Mouse (Mus musculus) midbrain, embryonic 13.5 days (tissue): ENCODE data around the gene Slc24a4. TPM values are rescaled to one million over a fixed set of nuclear protein-coding genes. Genes with fewer than 3 reads are reported as not detected.

Source experiments
- ATAC-seq: fragments of 200-750 bp; cut with Nextera tagmentation; 2 replicates; pipeline ENCODE4 v1.8.0; 2017; ENCODE audit warnings: mild to moderate bottlenecking, moderate TSS enrichment, moderate library complexity
- H3K27ac ChIP-seq: fragments of 300-500 bp; sonication (generic); 2 replicates; pipeline ENCODE4 v1.5.1; 2015; ENCODE audit warnings: inconsistent platforms, mild to moderate bottlenecking, moderate library complexity
- H3K27me3 ChIP-seq: fragments of 300-500 bp; sonication (generic); 2 replicates; pipeline ENCODE4 v1.6.1; 2015; ENCODE audit warnings: mild to moderate bottlenecking, inconsistent platforms
- H3K36me3 ChIP-seq: fragments of 300-500 bp; sonication (generic); 2 replicates; pipeline ENCODE4 v1.6.1; 2015; ENCODE audit warnings: mild to moderate bottlenecking, inconsistent platforms
- H3K4me1 ChIP-seq: fragments of 300-500 bp; sonication (generic); replicated peaks from 2 replicates; pipeline ENCODE4 v1.6.1; 2015; ENCODE audit warnings: inconsistent platforms
- H3K4me2 ChIP-seq: fragments of 300-500 bp; sonication (generic); replicated peaks from 2 replicates; pipeline ENCODE4 v1.6.1; 2015; ENCODE audit warnings: moderate library complexity, mild to moderate bottlenecking, inconsistent platforms
- H3K4me3 ChIP-seq: fragments of 300-500 bp; sonication (generic); replicated peaks from 2 replicates; pipeline ENCODE4 v1.5.1; 2015; ENCODE audit warnings: mild to moderate bottlenecking, inconsistent platforms
- H3K9ac ChIP-seq: fragments of 300-500 bp; sonication (generic); replicated peaks from 2 replicates; pipeline ENCODE4 v1.6.1; 2015; ENCODE audit warnings: mild to moderate bottlenecking, inconsistent platforms
- H3K9me3 ChIP-seq: fragments of 300-500 bp; sonication (generic); 2 replicates; pipeline ENCODE4 v1.6.1; 2016; ENCODE audit warnings: mild to moderate bottlenecking, inconsistent platforms
- WGBS: fragments of 180-500 bp; shearing (Covaris S2); methylation state at CpG from one replicate; pipeline ENCODE4 v1.1.7; 2015; 5-methylcytosine and 5-hydroxymethylcytosine counted together
- polyA plus RNA-seq: library from polyadenylated mRNA; unstranded; fragments of >200 nt; fragmentation: Nextera tagmentation; extraction: Ambion mirVana; gene quantifications from 2 replicates; pipeline ENCODE4 v1.2.1, GENCODE M21; 2015

The Slc24a4 gene
- polyA plus RNA-seq, 1 experiment from 2014 or later = 1.3 TPM

GRCm38 (mm10) chr12:102290662-102291061 lies 162.1 kb downstream of the Slc24a4 start:
- Histone ChIP-seq H3K27ac (no peak overlapping the region), H3K36me3 (no peaks in the 10 kb centered on the region), H3K27me3 (peaks cover 3% of the 10 kb centered on the region; the same call in 1 of the 2 replicates), H3K4me3 (no peak overlapping the region), H3K4me1 (no peaks in the 10 kb centered on the region), H3K9me3 (no peaks in the 10 kb centered on the region), H3K4me2 (no peak overlapping the region), H3K9ac (no peak overlapping the region)
- WGBS = 94% methylated on average over 2 of the region's 2 CpGs
- ATAC-seq = no peak

DNA sequence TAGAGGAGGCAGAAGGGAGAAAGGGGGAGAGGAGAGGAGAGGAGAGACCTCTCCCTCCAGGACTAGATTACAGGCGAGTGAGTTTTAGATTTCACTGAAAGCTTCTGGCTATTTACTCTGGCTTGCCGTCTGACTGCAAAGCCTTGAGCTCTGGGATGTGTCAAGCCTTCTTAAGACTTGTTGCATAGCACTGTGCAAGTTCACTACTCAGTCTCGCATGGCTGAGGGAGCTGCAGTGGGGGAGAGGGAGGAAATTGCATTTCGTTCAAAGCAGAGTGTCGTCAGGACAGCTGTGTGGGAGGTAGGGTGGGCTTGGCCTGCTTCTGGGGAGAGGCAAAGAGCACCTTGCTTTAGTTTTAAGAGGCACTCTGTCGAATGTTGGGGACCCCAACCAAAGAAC lies 163.2 kb downstream of the Slc24a4 start:
- Histone ChIP-seq H3K27ac (no peak overlapping the region), H3K27me3 (no peaks in the 10 kb centered on the region), H3K4me2 (no peak overlapping the region), H3K9me3 (no peaks in the 10 kb centered on the region), H3K36me3 (no peaks in the 10 kb centered on the region), H3K9ac (no peak overlapping the region), H3K4me3 (no peak overlapping the region), H3K4me1 (no peaks in the 10 kb centered on the region)
- 56% methylated on average over 6 of the region's 6 CpGs for WGBS
- ATAC-seq = no peak

DNA sequence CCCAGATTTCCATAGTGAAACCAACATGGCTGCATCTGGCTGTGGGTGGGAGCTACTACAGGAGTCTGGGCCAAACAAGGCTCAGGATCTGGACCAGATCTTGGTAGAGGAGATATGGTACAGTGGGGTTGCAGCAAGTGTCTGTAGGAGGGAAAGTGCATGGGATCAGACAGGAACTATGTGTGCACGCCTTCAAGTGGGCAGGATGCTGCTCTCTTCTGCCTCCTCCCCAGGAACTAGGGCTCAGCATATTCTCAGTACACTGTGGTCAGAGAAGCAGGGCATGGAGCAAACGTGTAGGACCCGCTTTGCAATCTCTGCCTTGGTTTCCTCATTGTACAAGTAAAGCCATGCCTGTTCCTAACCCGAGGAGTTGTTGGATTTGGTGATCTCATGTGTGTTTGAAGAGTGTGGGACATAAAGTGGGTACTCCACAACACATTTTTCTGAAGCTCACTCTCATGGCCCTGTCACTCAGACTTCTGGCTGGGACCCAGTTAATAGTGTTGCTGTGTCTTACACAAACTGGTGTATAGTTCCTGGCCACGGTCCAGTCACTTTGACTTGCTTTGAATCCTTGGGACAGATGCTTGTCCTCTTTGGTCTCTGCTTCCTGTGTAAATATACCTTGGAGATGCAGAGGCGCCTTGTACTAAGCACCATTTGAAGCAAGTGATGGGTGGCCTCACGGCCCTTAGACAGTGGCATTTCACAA lies 164.1 kb downstream of the Slc24a4 start:
- Histone ChIP-seq H3K9me3 (no peaks in the 10 kb centered on the region), H3K9ac (no peak overlapping the region), H3K4me3 (no peak overlapping the region), H3K4me1 (no peaks in the 10 kb centered on the region), H3K36me3 (no peaks in the 10 kb centered on the region), H3K4me2 (no peak overlapping the region), H3K27me3 (no peaks in the 10 kb centered on the region), H3K27ac (no peak overlapping the region)
- ATAC-seq = no peak
- 80% methylated on average over 7 of the region's 7 CpGs for WGBS

DNA sequence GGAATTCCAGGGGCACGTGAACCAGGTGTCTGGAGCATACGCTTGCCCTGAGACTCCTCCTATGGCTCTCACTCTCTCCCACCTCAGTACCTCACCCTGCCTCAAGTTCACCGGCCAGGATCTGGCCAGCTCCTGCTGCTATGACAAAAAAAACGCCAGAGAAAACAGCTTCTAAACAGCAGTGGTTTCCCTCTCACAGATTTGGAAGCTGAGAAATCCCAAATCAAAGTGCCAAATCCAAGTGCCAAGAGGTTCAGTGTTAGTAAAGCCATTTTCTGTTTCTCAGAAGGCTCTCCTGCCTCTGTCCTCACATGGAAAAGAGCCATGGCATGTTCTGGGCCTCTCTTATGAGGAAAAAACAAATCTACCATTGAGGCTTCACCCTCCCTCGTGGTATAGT lies 166.1 kb downstream of the Slc24a4 start:
- no peaks in the 10 kb centered on the region for H3K36me3 ChIP-seq
- no peaks in the 10 kb centered on the region for H3K27me3 ChIP-seq
- H3K4me1 ChIP-seq = 0 out of 2 replicates have a peak, but pooled peaks cover 2% of the 10 kb centered on the region
- no peak overlapping the region for H3K4me2 ChIP-seq
- H3K9me3 ChIP-seq = no peaks in the 10 kb centered on the region
- no peak overlapping the region for H3K27ac ChIP-seq
- ATAC-seq = no peak
- H3K9ac ChIP-seq = no peak overlapping the region
- no peak overlapping the region for H3K4me3 ChIP-seq
- 75% methylated on average over 5 of the region's 5 CpGs for WGBS

- no peaks in the 10 kb centered on the region for H3K9me3 ChIP-seq
- no peak overlapping the region for H3K27ac ChIP-seq
- H3K4me3 ChIP-seq = no peak overlapping the region
- WGBS = 78% methylated on average over 7 of the region's 7 CpGs
- no peaks in the 10 kb centered on the region for H3K36me3 ChIP-seq
- H3K27me3 ChIP-seq = no peaks in the 10 kb centered on the region
- no peak overlapping the region for H3K9ac ChIP-seq
- H3K4me1 ChIP-seq = 0 out of 2 replicates have a peak, but pooled peaks cover 2% of the 10 kb centered on the region
- H3K4me2 ChIP-seq = no peak overlapping the region
- ATAC-seq = no peak
Observed at GRCm38 (mm10) chr12:102295230-102295629, 166.7 kb downstream of the Slc24a4 start.

DNA sequence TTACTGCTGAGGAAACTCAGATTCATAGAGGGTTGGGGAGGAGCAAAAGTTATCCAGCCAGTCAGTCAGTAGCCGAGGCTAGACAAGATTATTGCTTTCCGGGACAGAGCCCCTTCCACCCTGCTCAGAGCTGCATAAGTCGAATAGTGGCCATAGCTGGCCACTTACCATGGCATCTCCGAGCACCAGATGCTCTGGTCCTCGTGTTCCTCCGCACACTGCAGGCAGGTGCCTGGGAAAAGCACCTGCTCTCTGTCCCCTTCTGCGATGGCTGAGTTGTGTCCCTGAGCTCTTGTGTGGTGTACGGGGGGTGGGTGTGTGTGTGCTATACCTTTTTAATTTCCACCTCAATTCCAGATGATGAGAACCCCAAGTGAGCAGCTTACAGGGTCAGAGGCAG lies 167.1 kb downstream of the Slc24a4 start:
- Histone ChIP-seq H3K9ac (no peak overlapping the region), H3K36me3 (no peaks in the 10 kb centered on the region), H3K4me3 (no peak overlapping the region), H3K4me2 (no peak overlapping the region), H3K27ac (no peak overlapping the region), H3K27me3 (no peaks in the 10 kb centered on the region), H3K9me3 (no peaks in the 10 kb centered on the region), H3K4me1 (0 out of 2 replicates have a peak, but pooled peaks cover 2% of the 10 kb centered on the region)
- 86% methylated on average over 8 of the region's 8 CpGs for WGBS
- ATAC-seq = no peak

GRCm38 (mm10) chr12:102296361-102296760 lies 167.8 kb downstream of the Slc24a4 start:
- Histone ChIP-seq H3K4me3 (no peak overlapping the region), H3K4me2 (no peak overlapping the region), H3K9ac (no peak overlapping the region), H3K36me3 (no peaks in the 10 kb centered on the region), H3K4me1 (0 out of 2 replicates have a peak, but pooled peaks cover 2% of the 10 kb centered on the region), H3K27me3 (no peaks in the 10 kb centered on the region), H3K9me3 (no peaks in the 10 kb centered on the region), H3K27ac (no peak overlapping the region)
- WGBS = 74% methylated on average over 1 of the region's 1 CpGs
- ATAC-seq = no peak

GRCm38 (mm10) chr12:102296967-102297366 lies 168.4 kb downstream of the Slc24a4 start:
- Histone ChIP-seq H3K27me3 (no peaks in the 10 kb centered on the region), H3K9me3 (no peaks in the 10 kb centered on the region), H3K4me3 (no peak overlapping the region), H3K4me1 (0 out of 2 replicates have a peak, but pooled peaks cover 2% of the 10 kb centered on the region), H3K36me3 (no peaks in the 10 kb centered on the region), H3K4me2 (no peak overlapping the region), H3K9ac (no peak overlapping the region), H3K27ac (no peak overlapping the region)
- ATAC-seq = no peak
- WGBS = 86% methylated on average over 4 of the region's 4 CpGs

DNA sequence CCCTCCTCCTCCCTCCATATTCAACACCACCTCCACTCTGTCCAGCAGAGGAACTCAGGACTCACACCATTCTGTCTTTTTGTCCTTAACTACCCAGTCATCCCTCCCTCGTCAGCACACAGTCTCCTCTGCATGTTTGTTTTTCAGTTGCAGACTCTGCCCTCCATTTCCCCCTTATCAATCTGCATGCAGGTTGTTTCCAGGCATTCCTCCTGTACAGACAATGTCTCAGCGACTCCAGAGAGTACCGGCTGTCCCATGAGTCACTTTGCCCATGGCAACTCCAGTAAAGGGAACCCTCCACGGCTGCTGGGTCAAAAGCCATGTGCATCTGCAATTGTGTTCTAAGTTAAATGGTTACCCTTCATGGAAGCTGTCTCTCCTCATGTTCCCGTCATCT lies 170.7 kb downstream of the Slc24a4 start:
- WGBS = 72% methylated on average over 5 of the region's 5 CpGs
- ATAC-seq = no peak
- H3K27ac ChIP-seq = no peak overlapping the region
- H3K9ac ChIP-seq = no peak overlapping the region
- H3K4me2 ChIP-seq = no peak overlapping the region
- no peaks in the 10 kb centered on the region for H3K27me3 ChIP-seq
- no peaks in the 10 kb centered on the region for H3K36me3 ChIP-seq
- peaks cover 6% of the 10 kb centered on the region; the same call in 1 of the 2 replicates for H3K4me1 ChIP-seq
- H3K9me3 ChIP-seq = no peaks in the 10 kb centered on the region
- no peak overlapping the region for H3K4me3 ChIP-seq

DNA sequence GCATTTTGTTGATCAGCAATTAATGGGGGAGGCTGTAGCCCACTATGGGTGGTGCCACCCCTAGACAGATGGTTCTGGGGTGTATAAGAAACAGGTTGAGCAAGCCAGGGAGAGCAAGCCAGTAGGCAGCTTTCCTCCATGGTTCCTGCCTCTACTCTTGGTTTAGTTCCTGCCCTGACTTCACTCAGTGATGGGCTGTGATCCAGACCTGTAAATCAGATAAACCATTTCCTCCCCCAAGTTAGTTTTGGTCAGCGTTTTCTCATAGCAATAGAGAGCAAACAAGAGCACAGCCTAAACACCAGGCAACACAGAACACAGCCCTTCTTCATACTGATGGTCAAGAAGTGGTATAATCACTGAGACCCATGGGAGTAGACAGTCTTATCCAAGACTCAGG lies 173.1 kb downstream of the Slc24a4 start:
- Histone ChIP-seq H3K4me3 (no peak overlapping the region), H3K9ac (no peak overlapping the region), H3K9me3 (no peaks in the 10 kb centered on the region), H3K4me1 (peaks cover 12% of the 10 kb centered on the region; the same call in 1 of the 2 replicates), H3K4me2 (no peak overlapping the region), H3K27ac (no peak overlapping the region), H3K27me3 (no peaks in the 10 kb centered on the region), H3K36me3 (no peaks in the 10 kb centered on the region)
- no peak for ATAC-seq
- WGBS = 71% methylated on average over 1 of the region's 1 CpGs

DNA sequence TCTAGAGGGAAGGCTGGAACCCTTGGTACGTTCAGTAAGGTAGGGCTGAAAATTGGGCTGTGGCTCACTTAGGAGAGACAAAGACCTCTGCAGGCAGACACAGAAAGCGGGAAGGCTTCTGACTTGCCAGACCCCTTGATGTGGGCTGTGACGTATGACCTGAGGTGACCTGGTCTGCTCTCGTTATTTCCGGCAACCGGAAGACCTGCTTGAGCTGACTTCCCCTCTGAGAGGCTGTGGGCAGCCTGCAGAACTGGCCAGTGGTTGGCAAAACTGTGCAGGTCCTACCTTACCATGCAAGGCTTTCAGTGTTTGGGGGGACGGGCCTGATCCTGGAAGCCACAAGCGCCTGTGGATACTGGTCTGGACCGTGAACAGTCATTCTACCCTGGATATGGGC lies 173.8 kb downstream of the Slc24a4 start:
- WGBS = 88% methylated on average over 9 of the region's 9 CpGs
- no peaks in the 10 kb centered on the region for H3K27me3 ChIP-seq
- no peak overlapping the region for H3K4me2 ChIP-seq
- H3K27ac ChIP-seq = no peak overlapping the region
- no peaks in the 10 kb centered on the region for H3K9me3 ChIP-seq
- no peak overlapping the region for H3K9ac ChIP-seq
- no peak for ATAC-seq
- no peak overlapping the region for H3K4me3 ChIP-seq
- no peaks in the 10 kb centered on the region for H3K36me3 ChIP-seq
- H3K4me1 ChIP-seq = peaks cover 12% of the 10 kb centered on the region; the same call in 1 of the 2 replicates

GRCm38 (mm10) chr12:102302831-102303351 lies 174.4 kb downstream of the Slc24a4 start:
- ATAC-seq = no peak
- H3K27ac ChIP-seq = no peak overlapping the region
- H3K4me3 ChIP-seq = no peak overlapping the region
- H3K27me3 ChIP-seq = no peaks in the 10 kb centered on the region
- no peak overlapping the region for H3K9ac ChIP-seq
- no peaks in the 10 kb centered on the region for H3K36me3 ChIP-seq
- peaks cover 16% of the 10 kb centered on the region for H3K4me1 ChIP-seq
- no peak overlapping the region for H3K4me2 ChIP-seq
- 83% methylated on average over 4 of the region's 4 CpGs for WGBS
- no peaks in the 10 kb centered on the region for H3K9me3 ChIP-seq
